Mouse (Mus musculus): ENCODE data around the gene Cyp46a1.
A peak's percentile ranks its signal among the peaks of the same experiment; 100 is the strongest.

The Cyp46a1 gene

GRCm38 (mm10) chr12:108333895-108334445 is at the start of gene Cyp46a1:
Gene Cyp46a1, plus strand, starts transcription at chr12:108334381.
- peak; percentile 96 for DNase-seq (ENCODE audit: low read depth)

GRCm38 (mm10) chr12:108284455-108285224 is 49.5 kb upstream of the Cyp46a1 start:
- DNase-seq (ENCODE audit: low read depth): no peak

GRCm38 (mm10) chr12:108285225-108286011 is 48.8 kb upstream of the Cyp46a1 start:
- DNase-seq (ENCODE audit: low read depth): no peak

- DNase-seq (ENCODE audit: low read depth): no peak
Measured at GRCm38 (mm10) chr12:108286381-108286780, 47.8 kb upstream of the Cyp46a1 start.

- no peak for DNase-seq (ENCODE audit: low read depth)
Measured at GRCm38 (mm10) chr12:108287011-108287410, 47.2 kb upstream of the Cyp46a1 start.

GRCm38 (mm10) chr12:108288127-108288880 is 45.9 kb upstream of the Cyp46a1 start:
- no peak for DNase-seq (ENCODE audit: low read depth)

GRCm38 (mm10) chr12:108292419-108292818 is 41.8 kb upstream of the Cyp46a1 start:
- DNase-seq (ENCODE audit: low read depth): peak; percentile 12

- peak; percentile 73 for DNase-seq (ENCODE audit: low read depth)
Measured at GRCm38 (mm10) chr12:108292957-108293356, 41.2 kb upstream of the Cyp46a1 start.

GRCm38 (mm10) chr12:108294620-108295019 is 39.6 kb upstream of the Cyp46a1 start:
- DNase-seq (ENCODE audit: low read depth): no peak

- DNase-seq (ENCODE audit: low read depth): peak; percentile 31
Measured at GRCm38 (mm10) chr12:108297033-108297432, 37.1 kb upstream of the Cyp46a1 start.

GRCm38 (mm10) chr12:108301006-108301405 is 33.2 kb upstream of the Cyp46a1 start:
- no peak for DNase-seq (ENCODE audit: low read depth)

GRCm38 (mm10) chr12:108303778-108304365 is 30.3 kb upstream of the Cyp46a1 start:
- no peak for DNase-seq (ENCODE audit: low read depth)

GRCm38 (mm10) chr12:108305172-108305571 is 29.0 kb upstream of the Cyp46a1 start:
- DNase-seq (ENCODE audit: low read depth): no peak

- no peak for DNase-seq (ENCODE audit: low read depth)
Measured at GRCm38 (mm10) chr12:108305812-108306794, 28.1 kb upstream of the Cyp46a1 start, which contains the start of gene Hhipl1. Gene Hhipl1, plus strand, starts transcription at chr12:108306270.

- DNase-seq (ENCODE audit: low read depth): peak; percentile 60
Measured at GRCm38 (mm10) chr12:108307553-108307952, 26.6 kb upstream of the Cyp46a1 start.

- DNase-seq (ENCODE audit: low read depth): no peak
Measured at GRCm38 (mm10) chr12:108308363-108308856, 25.8 kb upstream of the Cyp46a1 start.

GRCm38 (mm10) chr12:108309116-108309794 is 24.9 kb upstream of the Cyp46a1 start:
- DNase-seq (ENCODE audit: low read depth): no peak

GRCm38 (mm10) chr12:108310041-108310440 is 24.1 kb upstream of the Cyp46a1 start:
- no peak for DNase-seq (ENCODE audit: low read depth)

GRCm38 (mm10) chr12:108310456-108311027 is 23.6 kb upstream of the Cyp46a1 start:
- no peak for DNase-seq (ENCODE audit: low read depth)

Measured in induced T-regulatory cell, adult 2 months (primary cell).